ENCODE assay signal across 8 mouse cellular contexts in the genomic region with DNA sequence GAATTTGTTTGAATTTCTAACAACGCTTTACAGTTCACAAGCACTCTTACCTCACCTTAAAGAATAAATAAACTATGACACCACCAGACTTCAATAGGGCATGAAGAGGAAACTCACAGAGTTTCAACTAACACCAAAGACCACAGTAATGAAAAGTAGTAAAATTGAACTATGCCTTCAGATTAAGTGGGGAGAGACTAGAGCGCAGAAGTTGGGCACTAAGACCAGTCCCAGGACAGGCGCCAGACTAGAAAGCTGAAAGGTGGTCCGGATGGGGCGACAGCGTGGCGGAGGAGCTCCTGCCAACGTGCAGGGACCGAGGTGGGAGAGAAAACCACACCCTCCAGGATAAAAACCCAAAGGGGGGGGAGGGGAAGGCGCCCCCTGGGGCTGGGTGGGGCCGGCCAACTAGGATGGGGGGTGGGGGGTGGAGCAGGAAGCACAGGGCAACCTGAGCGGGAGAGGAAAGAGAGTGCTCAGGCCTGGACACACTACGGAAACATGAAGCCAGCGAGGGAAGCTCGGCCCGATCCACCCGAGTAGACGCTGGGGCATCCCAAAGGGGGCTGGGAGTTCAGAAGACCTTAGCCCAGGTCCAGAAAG. TPM values are rescaled to one million over a fixed set of nuclear protein-coding genes. Genes with fewer than 3 reads are reported as not detected.
A peak's percentile ranks its signal among the peaks of the same experiment; 100 is the strongest.
DNase-seq lines count a peak whose midpoint lies in the region; ATAC-seq lines count a peak whose summit lies in the region.

No protein-coding gene starts in this region.

- peak overlapping the region; percentile 90 for H3K4me3 ChIP-seq in embryonic facial prominence, embryonic 10.5 days
- H3K4me3 ChIP-seq in hindbrain, embryonic 14.5 days (replicated peaks; ENCODE audit: low read length), result peak overlapping the region; percentile 87
- peak overlapping the region; percentile 92 for H3K4me3 ChIP-seq in midbrain, embryonic 10.5 days

- peak; percentile 67; the same call in 1 of the 2 replicates for ATAC-seq in hindbrain, embryonic 14.5 days (ENCODE audit: low FRiP score)

- H3K27me3 ChIP-seq in embryonic facial prominence, embryonic 10.5 days (replicated peaks; ENCODE audit: low read depth, poor library complexity, severe bottlenecking), result no peaks in the 10 kb centered on the region
- no peaks in the 10 kb centered on the region for H3K27me3 ChIP-seq in hindbrain, embryonic 14.5 days (ENCODE audit: control insufficient read depth, insufficient read depth, low read length)
- H3K27me3 ChIP-seq in midbrain, embryonic 10.5 days (ENCODE audit: low read depth, poor library complexity, severe bottlenecking), result no peaks in the 10 kb centered on the region

- peak overlapping the region; percentile 95 for H3K27ac ChIP-seq in embryonic facial prominence, embryonic 10.5 days (replicated peaks)
- H3K27ac ChIP-seq in hindbrain, embryonic 14.5 days, result peak overlapping the region; percentile 93
- H3K27ac ChIP-seq in midbrain, embryonic 10.5 days (replicated peaks), result peak overlapping the region; percentile 97

- peak overlapping the region; percentile 92 for H3K9ac ChIP-seq in hindbrain, embryonic 14.5 days

- 2% methylated on average over 18 of the region's 18 CpGs for WGBS in embryonic facial prominence, embryonic 10.5 days
- WGBS in hindbrain, embryonic 14.5 days, result under 1% methylated on average over 18 of the region's 18 CpGs
- 2% methylated on average over 18 of the region's 18 CpGs for WGBS in midbrain, embryonic 10.5 days

- no peaks in the 10 kb centered on the region for H3K9me3 ChIP-seq in embryonic facial prominence, embryonic 10.5 days
- no peaks in the 10 kb centered on the region for H3K9me3 ChIP-seq in hindbrain, embryonic 14.5 days (ENCODE audit: control insufficient read depth, low read length)
- no peaks in the 10 kb centered on the region for H3K9me3 ChIP-seq in midbrain, embryonic 10.5 days (replicated peaks)

- peak; percentile 27 to 45 for DNase-seq in cerebellum, adult 18-20 months
- DNase-seq in cerebellum, postnatal 4 days (ENCODE audit: low spot score in 2 of 2), result no peak
- peak; percentile 5 for DNase-seq in CD4-positive, CD25-positive, alpha-beta regulatory T cell, adult 2 months (ENCODE audit: low read depth, low spot score)
- DNase-seq in embryonic facial prominence, embryonic 10.5 days (ENCODE audit: low spot score), result no peak
- no peak for DNase-seq in hindbrain, embryonic 14.5 days (ENCODE audit: low spot score)
- DNase-seq in midbrain, embryonic 10.5 days (ENCODE audit: low spot score), result no peak
- no peak for DNase-seq in right cerebral cortex, postnatal 14 days
- no peak for DNase-seq in retina, postnatal 1 day

- H3K4me2 ChIP-seq in hindbrain, embryonic 14.5 days (replicated peaks), result peak overlapping the region; percentile 89

- H3K36me3 ChIP-seq in embryonic facial prominence, embryonic 10.5 days (replicated peaks), result peaks cover 30% of the 10 kb centered on the region
- 0 out of 2 replicates have a peak, but pooled peaks cover 7% of the 10 kb centered on the region for H3K36me3 ChIP-seq in hindbrain, embryonic 14.5 days (replicated peaks; ENCODE audit: control insufficient read depth, insufficient read depth)
- H3K36me3 ChIP-seq in midbrain, embryonic 10.5 days, result peaks cover 29% of the 10 kb centered on the region

- H3K4me1 ChIP-seq in embryonic facial prominence, embryonic 10.5 days, result peaks cover 27% of the 10 kb centered on the region
- H3K4me1 ChIP-seq in hindbrain, embryonic 14.5 days (replicated peaks; ENCODE audit: control insufficient read depth, insufficient read depth, low read length), result peaks cover 29% of the 10 kb centered on the region
- H3K4me1 ChIP-seq in midbrain, embryonic 10.5 days, result peaks cover 32% of the 10 kb centered on the region

RNA-seq across cellular contexts. Expression of a gene that starts 0.5 kb away (rescaled TPM):
- 95.7 and 101 TPM in 2 replicates for polyA plus RNA-seq in embryonic facial prominence, embryonic 10.5 days (2016; fragmentation: Nextera tagmentation; extraction: Ambion mirVana)
- 49.7 and 50.2 TPM in 2 replicates for polyA plus RNA-seq in hindbrain, embryonic 14.5 days (2014; fragmentation: Nextera tagmentation; extraction: Ambion mirVana)
- polyA plus RNA-seq in midbrain, embryonic 10.5 days (2016; fragmentation: Nextera tagmentation; extraction: Ambion mirVana), result 77.0 and 86.5 TPM in 2 replicates

RNA-seq across cellular contexts. Expression of a gene that starts 40.2 kb away (rescaled TPM):
- polyA plus RNA-seq in embryonic facial prominence, embryonic 10.5 days (2016; fragmentation: Nextera tagmentation; extraction: Ambion mirVana), result 62.0 and 62.6 TPM in 2 replicates
- 55.7 and 63.8 TPM in 2 replicates for polyA plus RNA-seq in hindbrain, embryonic 14.5 days (2014; fragmentation: Nextera tagmentation; extraction: Ambion mirVana)
- polyA plus RNA-seq in midbrain, embryonic 10.5 days (2016; fragmentation: Nextera tagmentation; extraction: Ambion mirVana), result 61.7 and 67.4 TPM in 2 replicates

Comparison
In these comparisons a context has a peak if more than half of its experiments do, and no peak if none do; other contexts are left out.
1. DNase-seq: peak in cerebellum, adult 18-20 months (2 of 2) and CD4-positive, CD25-positive, alpha-beta regulatory T cell, adult 2 months (single experiment); none in cerebellum, postnatal 4 days (0 of 2), embryonic facial prominence, embryonic 10.5 days (single experiment), hindbrain, embryonic 14.5 days (single experiment), midbrain, embryonic 10.5 days (single experiment), right cerebral cortex, postnatal 14 days (single experiment) and retina, postnatal 1 day (single experiment).
2. Peak in every context shown above with its lines, with median percentiles within 50 percentile points of each other: H3K27ac ChIP-seq and H3K4me3 ChIP-seq.